Mouse (Mus musculus) brain, embryonic 18.5 days (tissue): ENCODE data around the gene Fam129c.
A peak's percentile ranks its signal among the peaks of the same experiment; 100 is the strongest.

ENCODE experiments used
- DNase-seq: peaks from one replicate; pipeline ENCODE4 v3.0.0-alpha.2; 2012; ENCODE audit warnings: low read depth, low spot score

Gene Fam129c

DNA sequence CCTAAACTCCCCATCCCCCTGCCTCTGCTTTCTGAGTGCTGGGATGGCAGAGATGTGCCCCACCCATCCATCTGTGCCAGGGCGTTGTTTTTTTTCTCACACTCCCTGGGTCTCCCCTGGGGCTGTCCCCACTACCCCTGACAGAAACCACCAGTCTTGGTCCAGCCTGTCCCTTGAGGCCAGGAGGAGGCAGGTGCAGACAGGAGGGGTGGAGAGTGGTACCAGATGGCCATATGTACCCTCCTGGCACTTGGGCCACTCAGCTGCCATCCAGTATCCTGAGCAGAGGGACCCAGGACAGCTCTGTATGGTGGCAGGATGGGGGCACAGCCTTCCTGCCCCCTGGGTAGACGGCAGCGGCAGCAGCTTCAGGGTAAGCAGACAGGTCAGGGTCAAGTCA lies at the start of gene Fam129c:
TSS of gene Fam129c (plus strand) at position 198 of the 400 bp plus-strand sequence.
- DNase-seq = no peak

DNA sequence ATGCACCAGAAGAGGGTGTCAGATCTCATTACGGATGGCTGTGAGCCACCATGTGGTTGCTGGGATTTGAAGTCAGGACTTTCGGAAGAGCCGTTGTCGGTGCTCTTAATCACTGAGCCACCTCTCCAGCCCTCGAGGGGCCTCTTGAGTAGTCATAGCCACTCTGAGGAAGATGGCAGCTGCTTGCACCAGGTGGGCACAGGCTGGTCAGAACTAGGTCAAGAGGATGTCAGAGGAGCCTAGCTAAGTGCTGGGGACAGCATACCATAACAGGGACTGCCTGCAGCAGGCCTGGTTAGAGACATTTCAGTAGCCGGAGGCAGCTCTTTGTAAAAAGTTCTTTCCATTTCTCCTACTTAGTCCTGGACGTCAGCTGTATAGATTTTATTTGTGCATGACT lies 46.7 kb upstream of the Fam129c start:
- DNase-seq = no peak

DNA sequence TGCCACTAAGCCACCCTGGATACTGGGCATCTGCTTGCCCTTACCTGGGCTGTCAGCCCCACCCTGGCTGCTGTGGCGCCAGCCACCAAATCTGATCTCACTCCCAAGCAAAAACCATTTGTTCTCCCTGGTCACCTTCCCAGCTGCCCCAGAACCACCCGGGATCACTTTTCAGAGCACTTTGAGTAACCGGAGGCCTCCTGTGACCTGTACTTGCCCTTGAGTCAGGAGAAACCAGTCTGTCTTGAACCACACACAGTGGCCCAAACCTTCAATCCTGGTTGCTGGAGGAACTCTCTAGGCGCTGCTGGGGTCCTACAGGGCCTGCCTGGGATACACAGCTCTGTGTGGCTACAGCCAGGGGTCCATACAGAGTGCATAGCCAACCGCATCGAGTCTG lies 44.7 kb upstream of the Fam129c start:
- no peak for DNase-seq

DNA sequence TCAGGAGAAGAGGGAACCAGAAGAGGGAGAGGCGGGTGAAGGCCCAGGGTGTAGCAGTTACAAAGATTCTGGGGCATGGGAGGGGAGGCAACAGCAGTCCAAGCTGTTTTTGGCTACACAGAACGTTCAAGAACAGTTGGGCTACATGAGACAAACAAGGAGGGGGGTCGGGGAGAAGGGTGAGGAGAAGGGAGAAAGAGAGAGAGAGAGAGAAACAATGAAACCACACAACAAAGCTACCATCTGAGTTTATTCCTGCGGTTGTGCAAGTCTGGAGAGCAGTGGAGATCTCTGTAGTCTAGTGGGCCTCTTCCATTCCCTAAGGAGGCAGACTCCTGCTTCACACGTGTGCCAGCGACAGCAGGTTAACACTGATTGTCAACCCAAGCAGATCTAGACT lies 43.4 kb upstream of the Fam129c start:
- no peak for DNase-seq

DNA sequence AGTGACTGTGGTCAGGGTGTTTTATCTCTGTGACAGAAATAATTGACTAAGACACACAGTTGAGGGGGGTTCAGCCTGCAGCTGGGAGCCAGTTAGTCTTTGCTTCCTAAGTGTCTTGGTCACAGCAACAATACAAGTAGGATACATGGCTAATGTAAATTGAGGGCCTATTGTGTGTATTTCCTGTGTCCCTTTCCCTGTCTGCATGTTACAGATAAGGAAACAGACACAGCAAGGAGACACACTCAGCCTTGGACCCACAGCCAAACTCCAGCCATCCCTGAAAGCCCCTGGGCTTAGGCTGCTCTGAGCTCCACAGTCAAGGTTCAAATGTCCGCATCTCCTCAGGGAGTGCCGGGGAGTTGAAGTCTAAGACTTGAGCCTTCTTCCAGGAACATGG lies 42.8 kb upstream of the Fam129c start:
- no peak for DNase-seq

DNA sequence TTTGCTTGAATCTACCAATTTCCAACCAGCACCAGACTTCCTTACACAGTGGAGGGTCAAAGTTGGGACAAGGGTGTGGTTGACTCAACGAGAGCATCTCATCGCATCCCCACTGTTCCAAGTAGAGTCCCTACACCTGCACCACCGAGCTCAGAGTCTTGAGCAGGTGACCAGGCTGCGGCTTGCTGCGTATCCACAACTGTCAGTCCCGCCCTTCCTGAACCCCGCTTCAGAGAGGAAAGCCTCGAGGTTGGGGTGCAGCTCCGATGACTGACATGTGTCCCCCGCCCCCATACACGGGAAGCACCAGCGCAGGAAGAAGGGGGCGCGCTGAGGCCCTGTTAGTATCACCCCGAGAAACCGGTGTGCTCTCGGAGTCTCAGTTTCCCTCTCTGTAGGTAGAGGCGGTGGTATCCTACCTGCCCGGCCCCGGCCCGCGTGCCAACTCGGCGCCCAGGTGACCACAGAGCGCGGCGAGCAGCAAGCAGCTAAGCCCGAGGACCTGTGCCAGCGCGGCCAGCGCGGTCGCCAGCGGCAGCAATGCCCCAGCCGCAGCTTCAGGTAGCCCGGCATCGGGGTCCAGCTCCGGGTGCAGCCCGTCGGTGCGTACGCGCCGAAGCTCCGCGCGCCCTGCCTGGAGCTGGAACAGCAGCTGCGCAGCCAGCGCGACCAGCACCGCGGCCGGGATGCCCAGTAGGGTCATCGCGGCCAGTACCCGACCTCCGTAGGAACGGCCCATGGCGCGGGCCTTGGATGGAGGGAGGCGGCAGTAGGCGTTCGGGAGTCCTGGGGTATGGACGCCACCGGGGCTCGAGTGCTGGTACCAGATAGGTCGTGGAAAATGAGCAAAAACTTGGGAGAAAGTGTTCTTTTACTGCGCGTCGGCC lies 39.1 kb upstream of the Fam129c start, which contains the start of gene Tmem221:
TSS of gene Tmem221 (minus strand) at position 801 of the 887 bp plus-strand sequence.
- no peak for DNase-seq

DNA sequence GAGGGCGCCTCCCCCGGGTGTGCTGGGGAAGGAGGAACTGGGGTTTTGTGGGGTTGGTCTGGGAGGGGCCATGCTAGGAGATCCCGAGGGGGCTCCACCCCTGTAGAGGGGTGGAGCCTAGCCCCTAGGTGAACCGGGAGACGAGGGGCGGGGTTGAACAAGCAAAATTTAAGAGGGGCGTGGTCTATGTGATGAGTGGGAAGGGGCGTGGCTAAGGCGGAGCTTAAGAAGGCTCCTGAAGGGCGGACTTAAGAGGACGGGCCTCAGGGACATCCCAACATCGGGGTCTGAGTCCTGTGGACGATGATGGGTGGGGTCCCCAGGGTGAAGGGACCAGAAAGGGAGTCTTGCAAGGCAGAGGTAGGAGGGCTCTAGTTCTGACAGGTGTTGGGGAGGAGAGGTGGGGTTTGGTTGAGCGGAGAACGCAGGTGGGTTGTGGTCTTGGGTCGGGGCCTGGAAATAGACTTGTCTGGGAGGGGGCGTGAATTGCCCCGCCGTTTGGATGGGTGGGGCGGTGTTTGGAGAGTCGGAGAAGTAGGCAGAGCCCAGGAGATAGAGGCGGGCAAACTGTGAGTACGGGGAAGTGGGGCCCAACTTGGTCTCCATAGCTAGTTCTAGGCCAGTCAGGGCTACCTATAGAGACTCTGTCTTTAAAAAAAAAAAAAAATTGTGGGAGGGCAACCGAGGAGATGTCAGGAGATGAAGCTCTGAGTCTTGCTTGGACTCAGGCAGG lies 38.3 kb upstream of the Fam129c start:
- DNase-seq = no peak

DNA sequence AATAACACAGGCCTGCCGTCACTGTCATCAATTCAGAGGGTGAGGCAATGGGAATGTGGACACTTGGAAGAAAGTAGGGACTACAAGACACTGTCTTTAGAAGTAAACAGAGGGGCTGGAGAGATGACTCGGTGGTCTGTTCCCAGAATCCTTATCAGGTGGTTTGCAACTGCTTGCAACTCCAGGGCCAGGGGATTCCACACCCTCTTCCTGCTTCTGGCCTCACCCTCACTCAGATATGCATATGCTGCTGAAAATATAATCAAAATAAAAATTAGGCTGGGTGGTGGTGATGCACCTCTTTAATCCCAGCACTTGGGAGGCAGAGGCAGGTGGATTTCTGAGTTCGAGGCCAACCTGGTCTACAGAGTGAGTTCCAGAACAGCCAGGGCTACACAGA lies 37.4 kb upstream of the Fam129c start:
- no peak for DNase-seq

DNA sequence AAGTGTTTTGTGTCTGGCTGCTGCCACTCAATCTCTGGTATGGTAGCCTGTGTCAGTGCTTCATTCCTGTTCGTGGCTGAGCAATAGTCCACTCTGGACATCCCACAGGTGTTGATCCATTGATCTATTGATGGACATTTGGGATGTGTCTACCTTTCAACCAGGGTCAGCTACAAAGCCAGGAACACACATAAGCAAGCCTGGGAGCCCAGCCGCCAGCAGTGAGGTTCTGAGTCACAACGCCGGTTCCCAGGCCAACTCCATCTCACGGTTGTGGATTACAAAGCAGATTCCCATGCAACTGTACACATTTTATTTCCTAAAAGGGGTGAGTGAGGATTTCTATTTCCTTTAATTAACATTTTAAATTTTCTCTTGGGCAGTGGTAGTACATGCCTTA lies 36.7 kb upstream of the Fam129c start:
- no peak for DNase-seq

DNA sequence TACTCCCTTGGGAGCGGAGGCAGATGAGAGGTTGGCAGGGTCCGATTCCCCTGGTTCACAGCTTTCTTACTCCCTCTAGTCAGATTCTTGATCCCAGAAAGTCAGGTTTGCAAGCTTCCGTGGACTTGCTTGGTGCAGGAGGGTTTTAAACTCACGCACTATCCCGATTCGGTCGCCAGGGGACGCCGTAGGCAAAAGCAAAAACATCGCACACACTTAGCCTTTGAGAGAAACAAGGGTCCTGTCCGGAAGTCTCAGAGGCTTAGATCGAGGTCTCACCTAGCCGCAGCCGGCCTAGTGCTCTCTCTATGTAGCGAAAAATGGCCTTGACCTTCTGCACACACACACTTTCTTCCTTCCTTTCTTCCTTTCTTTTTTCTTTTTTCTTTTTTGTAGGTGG lies 36.0 kb upstream of the Fam129c start:
- no peak for DNase-seq

DNA sequence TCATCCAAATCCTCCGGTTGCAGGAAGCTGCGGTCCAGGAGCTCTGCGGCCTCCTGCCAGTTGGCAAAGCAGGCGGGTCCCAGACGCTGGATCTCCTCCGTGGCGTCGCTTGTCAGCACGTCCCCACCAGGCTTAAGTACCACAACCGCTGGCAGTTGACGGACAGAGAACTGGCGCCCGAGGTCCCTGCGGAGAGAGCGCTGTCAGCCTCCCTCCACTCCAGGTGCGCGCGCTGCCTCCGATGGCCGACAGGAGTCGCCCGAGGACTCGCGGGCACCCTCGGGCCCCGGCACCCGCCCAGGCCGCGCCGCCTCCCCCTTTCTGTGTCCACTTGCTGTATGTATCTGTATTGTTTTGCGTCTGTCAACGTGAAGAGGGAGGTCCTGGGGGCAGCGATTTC lies 34.7 kb upstream of the Fam129c start:
- no peak for DNase-seq

DNA sequence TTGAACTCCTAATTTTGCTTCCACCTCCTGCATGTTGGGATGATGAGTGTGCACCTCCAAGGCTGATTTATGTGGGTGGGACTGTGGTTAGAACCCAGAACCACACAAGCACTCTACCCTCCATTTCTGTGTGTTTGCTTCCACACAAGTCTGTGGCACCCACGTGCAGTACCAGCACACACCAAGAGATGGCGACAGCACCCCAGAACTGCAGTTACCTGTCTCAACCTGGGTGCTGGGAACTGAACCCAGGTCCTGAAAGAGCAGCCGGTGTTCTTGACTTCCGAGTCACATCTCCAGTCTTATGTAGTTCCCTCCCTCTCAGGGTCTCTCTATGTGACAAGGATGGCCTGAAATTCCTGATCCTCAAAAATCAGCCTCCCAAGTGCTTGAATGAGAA lies 33.5 kb upstream of the Fam129c start:
- DNase-seq = no peak

DNA sequence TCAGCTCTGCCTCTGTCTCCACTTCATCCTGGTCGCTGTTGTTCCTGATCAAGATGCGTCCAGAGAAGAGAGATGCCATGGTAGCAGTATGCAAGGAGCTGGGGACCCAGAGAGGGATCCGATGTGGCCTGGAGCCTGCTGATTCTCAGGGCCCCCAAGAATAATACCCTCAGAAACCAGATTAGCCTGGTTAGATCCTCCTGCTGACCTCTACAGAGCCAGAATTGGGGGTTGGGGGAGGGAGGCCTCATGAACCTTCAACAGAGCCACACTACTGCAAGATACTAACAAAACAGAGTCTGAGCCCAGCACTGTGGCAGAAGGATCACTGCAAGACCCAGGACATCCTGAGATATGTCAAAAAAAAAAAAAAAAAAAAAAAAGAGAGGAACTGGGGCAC lies 30.9 kb upstream of the Fam129c start, which contains the start of gene Nxnl1:
TSS of gene Nxnl1 (minus strand) at position 101 of the 400 bp plus-strand sequence.
- DNase-seq = no peak

DNA sequence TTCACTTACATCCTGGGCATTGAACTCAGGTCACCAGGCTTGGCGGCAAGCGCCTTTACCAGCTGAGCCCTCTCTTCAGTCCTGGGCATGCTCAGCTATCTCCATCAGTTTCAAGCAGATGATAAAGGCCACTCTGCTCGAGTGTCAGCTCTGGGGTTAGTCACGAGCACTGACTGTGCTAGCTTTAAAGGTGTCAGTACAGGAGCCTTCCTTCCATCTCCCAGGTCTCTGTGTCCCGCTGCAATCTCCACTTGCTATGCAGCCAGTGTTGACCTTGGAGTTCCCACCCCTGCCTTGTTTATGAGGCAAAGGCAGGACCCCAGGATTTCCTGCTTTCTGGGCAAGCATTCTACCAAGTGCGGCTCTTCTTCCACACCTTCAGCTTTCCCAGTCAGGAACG lies 29.9 kb upstream of the Fam129c start:
- DNase-seq = no peak

DNA sequence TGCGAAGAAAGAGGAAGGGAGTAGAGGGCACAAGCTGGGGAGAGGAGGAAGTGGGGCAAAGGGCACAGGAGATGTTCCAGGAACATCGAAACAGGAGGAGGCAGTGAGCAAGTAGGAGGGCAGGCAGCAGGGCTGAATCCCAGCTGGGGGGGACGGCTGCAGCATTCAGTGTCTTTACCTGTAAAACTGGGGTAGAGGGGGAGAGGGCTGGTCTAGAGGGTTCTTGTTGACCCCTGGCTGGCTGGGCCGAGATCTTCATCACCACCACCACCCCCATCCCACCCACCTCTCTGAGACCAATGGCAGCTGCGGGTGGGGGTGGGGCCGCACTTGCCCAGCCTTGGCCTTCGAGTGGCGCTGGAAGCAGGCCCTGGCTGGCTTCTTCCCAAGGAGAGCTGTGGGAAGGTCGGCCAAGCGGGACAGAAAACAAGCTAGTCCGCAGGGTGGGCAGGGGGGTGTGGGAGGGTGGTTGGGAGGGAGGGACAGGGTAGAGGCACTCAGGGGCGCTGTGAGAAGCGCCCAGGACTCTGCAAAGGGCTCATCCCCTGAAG lies 29.0 kb upstream of the Fam129c start, which contains the start of gene Slc27a1:
TSS of gene Slc27a1 (plus strand) at position 496 of the 551 bp plus-strand sequence.
- peak; percentile 49 for DNase-seq

DNA sequence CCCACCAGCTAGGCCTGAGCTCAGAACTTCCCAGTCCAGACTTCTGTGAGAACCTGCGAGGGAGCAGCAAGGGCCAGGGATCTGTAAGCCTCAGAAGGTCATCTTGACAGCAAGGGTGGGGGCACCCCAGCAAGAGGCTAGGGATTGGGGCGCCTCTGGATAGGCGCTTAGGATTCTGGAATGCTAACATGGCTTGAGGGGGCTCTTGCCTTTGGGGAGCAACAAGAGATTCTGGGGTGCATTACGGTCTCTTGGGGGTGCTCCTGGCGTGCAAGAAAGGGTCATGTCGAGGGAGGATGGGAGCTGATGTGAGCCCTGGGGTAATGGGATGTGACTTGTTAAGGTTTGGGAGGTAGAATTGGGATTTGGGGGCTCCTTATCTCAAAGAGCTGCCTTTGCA lies 28.5 kb upstream of the Fam129c start:
- DNase-seq = no peak

DNA sequence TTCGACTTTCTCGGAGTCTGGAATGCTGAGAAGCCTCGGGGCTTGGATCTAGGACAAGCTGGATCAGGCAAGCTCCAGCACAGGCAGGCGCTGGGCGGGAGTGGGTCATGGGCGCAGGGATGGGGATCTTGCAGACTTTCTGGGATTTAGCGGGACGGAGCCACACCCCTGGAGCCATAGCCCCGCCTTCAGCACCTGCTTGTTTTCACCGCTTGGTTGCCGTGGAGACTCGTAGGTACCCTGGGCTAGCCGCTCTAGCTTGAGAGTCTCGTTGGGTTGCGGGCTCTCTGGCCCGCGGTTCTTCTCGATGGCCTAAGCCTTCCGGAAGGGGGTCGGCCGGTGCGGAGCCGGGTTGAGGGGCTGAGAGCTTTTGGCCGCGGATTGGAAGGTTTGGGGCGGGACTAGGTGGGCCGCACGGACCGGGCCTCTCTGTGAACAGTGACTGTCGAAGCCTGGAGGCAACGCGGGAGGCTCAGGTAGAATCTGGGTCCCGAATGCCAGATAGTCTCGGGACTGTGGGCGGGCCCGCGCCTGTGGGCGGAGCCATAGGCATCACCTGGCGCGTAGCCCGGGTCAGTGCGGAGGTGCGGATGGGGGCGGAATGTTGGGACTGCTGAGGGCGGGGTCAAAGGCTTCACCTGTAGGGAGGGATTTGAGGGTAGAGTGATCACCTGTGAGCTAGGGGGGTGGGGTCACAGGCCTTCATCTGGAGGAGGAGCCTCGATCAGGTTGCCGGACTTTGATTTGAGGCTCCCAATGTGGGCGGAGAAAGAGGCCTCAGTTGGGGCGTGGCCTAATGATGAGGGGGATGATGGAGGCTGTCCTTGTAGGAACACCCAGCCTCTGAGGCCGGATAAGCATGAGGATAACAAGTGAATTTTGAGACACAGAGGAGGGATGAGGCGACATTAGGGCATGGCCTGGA lies 27.8 kb upstream of the Fam129c start:
- DNase-seq = peak; percentile 94

DNA sequence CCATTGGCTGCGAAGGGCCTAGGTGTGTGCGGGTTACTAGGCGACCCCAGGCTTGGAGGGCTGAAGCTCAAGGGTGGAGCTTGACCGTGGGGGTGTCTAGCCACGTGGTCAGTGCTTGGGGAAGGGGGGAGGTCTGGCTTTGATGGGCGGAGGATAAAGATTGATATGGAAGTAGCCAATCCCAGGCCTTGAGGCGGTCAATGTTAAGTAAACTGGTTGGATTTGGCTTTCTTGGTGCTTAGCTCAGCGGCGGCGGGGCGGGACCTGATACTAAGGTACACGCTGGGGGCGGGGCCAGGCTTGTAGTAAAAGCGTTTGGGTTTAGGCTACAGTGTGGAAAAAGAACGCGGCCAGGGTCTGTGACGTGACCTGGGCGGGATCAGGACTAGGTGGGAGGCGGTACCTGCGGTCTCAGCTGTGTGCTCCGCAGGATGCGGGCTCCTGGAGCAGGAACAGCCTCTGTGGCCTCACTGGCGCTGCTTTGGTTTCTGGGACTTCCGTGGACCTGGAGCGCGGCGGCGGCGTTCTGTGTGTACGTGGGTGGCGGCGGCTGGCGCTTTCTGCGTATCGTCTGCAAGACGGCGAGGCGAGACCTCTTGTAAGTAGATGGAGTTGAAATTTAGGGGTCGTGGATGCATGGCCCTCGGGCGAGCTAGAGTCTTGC lies 27.0 kb upstream of the Fam129c start:
- peak; percentile 95 for DNase-seq

DNA sequence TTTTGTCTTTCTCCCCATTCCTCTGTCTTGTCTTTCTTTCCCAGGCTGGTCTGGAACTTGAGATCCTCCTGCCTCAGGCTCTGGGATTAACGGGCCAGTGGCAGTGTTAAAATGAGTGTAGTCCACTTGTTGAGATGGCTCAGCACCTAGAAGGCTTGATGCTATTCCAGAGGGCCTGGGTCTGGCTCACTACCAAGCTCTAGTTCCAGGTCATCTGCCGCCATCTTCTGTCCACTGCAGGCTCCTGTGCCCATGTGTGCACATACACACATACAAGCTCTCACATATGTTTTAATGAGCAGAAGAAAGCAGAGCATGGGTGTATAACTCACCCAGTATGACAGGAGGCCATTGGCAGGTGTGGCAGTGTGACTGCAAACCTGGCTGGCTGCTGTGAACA lies 25.4 kb upstream of the Fam129c start:
- no peak for DNase-seq

DNA sequence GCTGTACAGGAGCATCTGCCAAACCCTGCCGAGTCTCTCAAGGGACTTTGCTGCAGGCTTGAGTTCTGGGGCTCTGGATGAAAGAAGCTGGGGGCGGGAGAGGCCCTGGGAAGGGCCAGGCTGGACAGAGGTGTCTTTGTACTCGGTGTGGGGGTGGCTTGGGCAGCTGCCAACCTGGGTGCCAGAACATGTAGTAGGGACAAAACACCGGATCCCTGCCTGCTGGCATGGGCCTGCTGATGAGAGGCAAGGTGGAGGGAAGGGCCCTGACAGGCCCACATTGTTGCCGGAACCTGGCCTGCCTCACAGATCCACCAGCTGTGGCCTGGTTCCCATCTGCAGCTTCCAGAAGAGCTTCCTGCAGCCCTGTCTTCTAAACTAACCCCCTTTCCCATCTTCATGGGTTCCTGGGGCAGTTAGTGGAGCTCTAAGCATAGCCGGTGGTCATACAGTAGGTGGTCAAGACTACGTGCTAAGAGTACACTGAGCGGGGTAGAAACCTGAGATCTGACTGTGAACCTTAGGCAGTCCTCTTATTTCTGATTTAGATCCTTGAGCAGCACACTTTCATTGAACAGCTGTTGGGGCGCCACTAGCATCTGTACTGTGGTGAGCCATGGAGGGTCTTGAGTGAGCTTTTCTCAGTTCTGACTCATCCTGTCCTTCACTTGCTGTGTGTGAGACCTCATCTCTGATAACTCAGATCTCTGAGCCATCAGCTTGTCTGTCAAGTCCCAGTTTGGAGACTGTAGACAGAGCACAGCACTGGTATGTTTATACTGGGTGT lies 24.4 kb upstream of the Fam129c start:
- no peak for DNase-seq
